Mouse (Mus musculus): ENCODE results near the gene Rnf130. TPM values are rescaled to one million over a fixed set of nuclear protein-coding genes. Genes with fewer than 3 reads are reported as not detected.

The Rnf130 gene
- polyA plus RNA-seq, 1 experiment from 2014 or later, result 68.2 TPM

GRCm38 (mm10) chr11:50130811-50131766, 105.9 kb downstream of the Rnf130 start, which contains the start of gene Tbc1d9b:
Tbc1d9b (plus strand) TSS chr11:50131396.
- Histone ChIP-seq H3K9me3 (no peaks in the 10 kb centered on the region), H3K4me2 (peak within 1 kb of the TSS; percentile 81), H3K4me1 (peaks cover 17% of the 10 kb centered on the region), H3K4me3 (peak within 1 kb of the TSS; percentile 95), H3K9ac (peak within 1 kb of the TSS; percentile 98), H3K27me3 (replicated peaks) (no peaks in the 10 kb centered on the region), H3K36me3 (replicated peaks) (peaks cover 2% of the 10 kb centered on the region), H3K27ac (peak within 1 kb of the TSS; percentile 93)
- WGBS, result under 1% methylated on average over 77 of the region's 77 CpGs
- ATAC-seq (replicated peaks), result peak; percentile 94

GRCm38 (mm10) chr11:50131801-50132201, 106.7 kb downstream of the Rnf130 start:
- ATAC-seq (replicated peaks), result peak; percentile 10
- H3K27me3 ChIP-seq (replicated peaks), result no peaks in the 10 kb centered on the region
- peaks cover 5% of the 10 kb centered on the region for H3K36me3 ChIP-seq (replicated peaks)
- 5% methylated on average over 10 of the region's 10 CpGs for whole genome bisulfite sequencing
- H3K4me3 ChIP-seq, result peak overlapping the region; percentile 95
- no peaks in the 10 kb centered on the region for H3K9me3 ChIP-seq
- peaks cover 17% of the 10 kb centered on the region for H3K4me1 ChIP-seq
- peak overlapping the region; percentile 81 for H3K4me2 ChIP-seq
- H3K27ac ChIP-seq, result peak overlapping the region; percentile 93
- peak overlapping the region; percentile 98 for H3K9ac ChIP-seq

- 81% methylated on average over 6 of the region's 6 CpGs for WGBS
- H3K36me3 ChIP-seq (replicated peaks), result peaks cover 5% of the 10 kb centered on the region
- no peak overlapping the region for H3K27ac ChIP-seq
- no peaks in the 10 kb centered on the region for H3K27me3 ChIP-seq (replicated peaks)
- H3K9ac ChIP-seq, result peak overlapping the region; percentile 98
- no peaks in the 10 kb centered on the region for H3K9me3 ChIP-seq
- H3K4me2 ChIP-seq, result peak overlapping the region; percentile 81
- peak overlapping the region; percentile 95 for H3K4me3 ChIP-seq
- no peak for ATAC-seq (replicated peaks)
- H3K4me1 ChIP-seq, result peaks cover 17% of the 10 kb centered on the region
Observed at GRCm38 (mm10) chr11:50132265-50132664, 107.1 kb downstream of the Rnf130 start.

GRCm38 (mm10) chr11:50134136-50134859, 109.2 kb downstream of the Rnf130 start:
- no peak overlapping the region for H3K9ac ChIP-seq
- no peaks in the 10 kb centered on the region for H3K27me3 ChIP-seq (replicated peaks)
- ATAC-seq (replicated peaks), result no peak
- H3K27ac ChIP-seq, result no peak overlapping the region
- peaks cover 17% of the 10 kb centered on the region for H3K4me1 ChIP-seq
- H3K9me3 ChIP-seq, result no peaks in the 10 kb centered on the region
- no peak overlapping the region for H3K4me2 ChIP-seq
- peaks cover 5% of the 10 kb centered on the region for H3K36me3 ChIP-seq (replicated peaks)
- WGBS, result 85% methylated on average over 10 of the region's 10 CpGs
- H3K4me3 ChIP-seq, result no peak overlapping the region

- no peaks in the 10 kb centered on the region for H3K4me1 ChIP-seq
- peaks cover 28% of the 10 kb centered on the region for H3K36me3 ChIP-seq (replicated peaks)
- H3K4me3 ChIP-seq, result no peak overlapping the region
- H3K27me3 ChIP-seq (replicated peaks), result no peaks in the 10 kb centered on the region
- no peaks in the 10 kb centered on the region for H3K9me3 ChIP-seq
- 83% methylated on average over 10 of the region's 10 CpGs for WGBS
- H3K4me2 ChIP-seq, result no peak overlapping the region
- ATAC-seq (replicated peaks), result no peak
- H3K27ac ChIP-seq, result no peak overlapping the region
- H3K9ac ChIP-seq, result no peak overlapping the region
Observed at GRCm38 (mm10) chr11:50138206-50138822, 113.2 kb downstream of the Rnf130 start.

- Histone ChIP-seq H3K4me3 (no peak overlapping the region), H3K27ac (no peak overlapping the region), H3K9me3 (no peaks in the 10 kb centered on the region), H3K4me1 (no peaks in the 10 kb centered on the region), H3K36me3 (replicated peaks) (peaks cover 35% of the 10 kb centered on the region), H3K9ac (no peak overlapping the region), H3K27me3 (replicated peaks) (no peaks in the 10 kb centered on the region), H3K4me2 (no peak overlapping the region)
- ATAC-seq (replicated peaks), result no peak
- WGBS, result 88% methylated on average over 7 of the region's 7 CpGs
Observed at GRCm38 (mm10) chr11:50139571-50139970, 114.4 kb downstream of the Rnf130 start.

- peaks cover 73% of the 10 kb centered on the region for H3K36me3 ChIP-seq (replicated peaks)
Observed at GRCm38 (mm10) chr11:50145529-50145928, 120.4 kb downstream of the Rnf130 start.

GRCm38 (mm10) chr11:50146121-50146520, 121.0 kb downstream of the Rnf130 start:
- Histone ChIP-seq H3K27me3 (replicated peaks) (no peaks in the 10 kb centered on the region), H3K9me3 (no peaks in the 10 kb centered on the region), H3K27ac (no peak overlapping the region), H3K4me3 (no peak overlapping the region), H3K4me1 (no peaks in the 10 kb centered on the region), H3K9ac (no peak overlapping the region), H3K36me3 (replicated peaks) (peaks cover 71% of the 10 kb centered on the region), H3K4me2 (no peak overlapping the region)
- no peak for ATAC-seq (replicated peaks)
- WGBS, result 95% methylated on average over 13 of the region's 13 CpGs

More at GRCm38 (mm10) chr11:50145529-50145928, 120.4 kb downstream of the Rnf130 start:
- Histone ChIP-seq H3K9ac (no peak overlapping the region), H3K27me3 (replicated peaks) (no peaks in the 10 kb centered on the region), H3K4me2 (no peak overlapping the region), H3K9me3 (no peaks in the 10 kb centered on the region), H3K27ac (no peak overlapping the region), H3K4me1 (no peaks in the 10 kb centered on the region), H3K4me3 (no peak overlapping the region)
- ATAC-seq (replicated peaks), result no peak
- WGBS, result 97% methylated on average over 3 of the region's 3 CpGs

- WGBS, result 84% methylated on average over 9 of the region's 9 CpGs
- no peak for ATAC-seq (replicated peaks)
Observed at GRCm38 (mm10) chr11:50147267-50147957, 122.3 kb downstream of the Rnf130 start.

GRCm38 (mm10) chr11:50147958-50148476, 122.9 kb downstream of the Rnf130 start:
- Histone ChIP-seq H3K4me1 (no peaks in the 10 kb centered on the region), H3K9me3 (no peaks in the 10 kb centered on the region), H3K4me2 (no peak overlapping the region), H3K27me3 (replicated peaks) (no peaks in the 10 kb centered on the region), H3K36me3 (replicated peaks) (peaks cover 79% of the 10 kb centered on the region), H3K27ac (no peak overlapping the region), H3K4me3 (no peak overlapping the region), H3K9ac (no peak overlapping the region)
- no peak for ATAC-seq (replicated peaks)
- 94% methylated on average over 11 of the region's 11 CpGs for WGBS

More at GRCm38 (mm10) chr11:50147267-50147957, 122.3 kb downstream of the Rnf130 start:
- Histone ChIP-seq H3K4me3 (no peak overlapping the region), H3K9me3 (no peaks in the 10 kb centered on the region), H3K27me3 (replicated peaks) (no peaks in the 10 kb centered on the region), H3K4me1 (no peaks in the 10 kb centered on the region), H3K9ac (no peak overlapping the region), H3K36me3 (replicated peaks) (peaks cover 78% of the 10 kb centered on the region), H3K27ac (no peak overlapping the region), H3K4me2 (no peak overlapping the region)

- H3K9me3 ChIP-seq, result no peaks in the 10 kb centered on the region
- no peak for ATAC-seq (replicated peaks)
- WGBS, result 91% methylated on average over 7 of the region's 7 CpGs
Observed at GRCm38 (mm10) chr11:50149200-50149599, 124.1 kb downstream of the Rnf130 start.

More at GRCm38 (mm10) chr11:50149200-50149599, 124.1 kb downstream of the Rnf130 start:
- H3K27ac ChIP-seq, result no peak overlapping the region
- no peaks in the 10 kb centered on the region for H3K27me3 ChIP-seq (replicated peaks)
- no peak overlapping the region for H3K9ac ChIP-seq
- H3K36me3 ChIP-seq (replicated peaks), result peaks cover 74% of the 10 kb centered on the region
- no peak overlapping the region for H3K4me3 ChIP-seq
- no peak overlapping the region for H3K4me2 ChIP-seq
- no peaks in the 10 kb centered on the region for H3K4me1 ChIP-seq
